Mouse (Mus musculus): Measurements from ENCODE around the gene Cd6. TPM values are rescaled to one million over a fixed set of nuclear protein-coding genes. Genes with fewer than 3 reads are reported as not detected.

Gene Cd6
- polyA plus RNA-seq, 1 experiment from 2014 or later: 0.09 TPM

DNA sequence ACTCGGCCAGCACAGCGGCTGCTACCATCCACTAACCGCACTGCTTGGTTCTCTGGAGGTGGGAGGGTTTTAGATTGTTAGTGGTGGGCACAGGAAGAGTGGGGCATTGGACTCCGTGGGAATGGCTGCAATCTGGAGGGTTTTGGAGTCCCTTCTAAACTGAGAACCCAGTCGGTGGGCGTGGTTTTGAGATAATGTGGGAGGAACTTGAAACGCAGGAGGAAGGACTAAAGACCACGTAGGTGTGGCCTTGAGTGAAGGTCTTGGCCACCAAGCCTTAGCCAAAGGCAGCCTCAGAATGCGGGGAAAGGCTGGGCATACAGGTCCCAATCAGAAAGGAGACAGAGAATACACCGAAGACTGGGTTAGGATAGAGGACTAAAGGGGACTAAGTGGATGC, 31.3 kb downstream of the Cd6 start:
- ATAC-seq (ENCODE audit: low FRiP score, low TSS enrichment): no peak
- no peaks in the 10 kb centered on the region for H3K27me3 ChIP-seq (ENCODE audit: control insufficient read depth, insufficient read depth, low read length)
- H3K4me1 ChIP-seq (ENCODE audit: control insufficient read depth, insufficient read depth, low read length): no peaks in the 10 kb centered on the region
- no peak overlapping the region for H3K4me2 ChIP-seq (replicated peaks; ENCODE audit: low read depth, low read length)
- H3K36me3 ChIP-seq (ENCODE audit: control insufficient read depth, insufficient read depth, low read length): no peaks in the 10 kb centered on the region
- H3K9me3 ChIP-seq (ENCODE audit: control insufficient read depth, low read length): no peaks in the 10 kb centered on the region
- no peak overlapping the region for H3K27ac ChIP-seq (ENCODE audit: low read depth, low read length)
- H3K9ac ChIP-seq (ENCODE audit: low read depth, low read length): no peak overlapping the region
- 69% methylated on average over 10 of the region's 10 CpGs for WGBS
- H3K4me3 ChIP-seq (ENCODE audit: low read length): no peak overlapping the region

DNA sequence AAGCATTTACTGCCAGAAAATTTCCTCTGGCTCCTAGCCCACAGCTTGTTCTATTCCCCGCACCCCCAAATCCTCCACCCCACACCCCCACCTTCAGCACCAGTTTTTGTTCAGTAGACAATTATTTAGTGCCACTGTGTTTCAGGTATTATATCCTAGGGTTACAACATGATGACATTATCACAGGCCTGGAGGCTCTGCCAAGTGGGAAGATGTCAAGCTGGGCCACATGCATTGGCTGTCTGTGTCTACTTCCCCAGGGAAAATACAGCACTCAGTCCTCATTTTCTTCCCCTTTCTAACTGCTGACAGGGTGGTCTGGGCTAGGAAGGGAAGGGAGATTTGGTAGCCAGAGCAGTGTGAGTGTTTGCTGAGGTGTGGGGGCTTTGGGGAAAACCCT, 34.9 kb downstream of the Cd6 start:
- Histone ChIP-seq H3K9ac (ENCODE audit: low read depth, low read length) (no peak overlapping the region), H3K27ac (ENCODE audit: low read depth, low read length) (no peak overlapping the region), H3K36me3 (ENCODE audit: control insufficient read depth, insufficient read depth, low read length) (no peaks in the 10 kb centered on the region), H3K4me1 (ENCODE audit: control insufficient read depth, insufficient read depth, low read length) (no peaks in the 10 kb centered on the region), H3K4me2 (replicated peaks; ENCODE audit: low read depth, low read length) (no peak overlapping the region), H3K27me3 (ENCODE audit: control insufficient read depth, insufficient read depth, low read length) (no peaks in the 10 kb centered on the region), H3K4me3 (ENCODE audit: low read length) (no peak overlapping the region), H3K9me3 (ENCODE audit: control insufficient read depth, low read length) (no peaks in the 10 kb centered on the region)
- ATAC-seq (ENCODE audit: low FRiP score, low TSS enrichment): no peak
- WGBS: 97% methylated on average over 1 of the region's 1 CpGs

DNA sequence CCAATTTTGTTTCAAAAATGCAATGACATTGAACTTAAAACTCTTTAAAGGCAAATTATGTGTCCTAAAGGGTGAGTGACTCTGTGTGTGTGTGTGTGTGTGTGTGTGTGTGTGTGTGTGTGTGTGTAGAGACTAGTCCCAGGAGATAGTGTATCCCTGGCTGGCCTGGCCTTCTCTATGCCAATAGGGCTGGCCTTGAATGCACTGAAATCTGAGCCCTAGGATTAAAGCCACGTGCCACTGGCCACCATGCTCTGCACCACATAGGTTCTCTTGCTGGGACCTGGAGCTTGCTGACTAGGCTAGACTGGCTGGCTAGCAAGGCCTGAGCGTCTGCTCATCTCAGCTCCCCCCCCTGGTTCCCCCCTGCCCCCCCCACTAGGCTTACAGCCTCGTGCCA, 36.8 kb downstream of the Cd6 start:
- WGBS: 43% methylated on average over 3 of the region's 3 CpGs
- Histone ChIP-seq H3K36me3 (ENCODE audit: control insufficient read depth, insufficient read depth, low read length) (no peaks in the 10 kb centered on the region), H3K9me3 (ENCODE audit: control insufficient read depth, low read length) (no peaks in the 10 kb centered on the region), H3K4me1 (ENCODE audit: control insufficient read depth, insufficient read depth, low read length) (no peaks in the 10 kb centered on the region), H3K4me2 (replicated peaks; ENCODE audit: low read depth, low read length) (no peak overlapping the region), H3K9ac (ENCODE audit: low read depth, low read length) (no peak overlapping the region), H3K27ac (ENCODE audit: low read depth, low read length) (no peak overlapping the region), H3K4me3 (ENCODE audit: low read length) (no peak overlapping the region), H3K27me3 (ENCODE audit: control insufficient read depth, insufficient read depth, low read length) (no peaks in the 10 kb centered on the region)
- no peak for ATAC-seq (ENCODE audit: low FRiP score, low TSS enrichment)

DNA sequence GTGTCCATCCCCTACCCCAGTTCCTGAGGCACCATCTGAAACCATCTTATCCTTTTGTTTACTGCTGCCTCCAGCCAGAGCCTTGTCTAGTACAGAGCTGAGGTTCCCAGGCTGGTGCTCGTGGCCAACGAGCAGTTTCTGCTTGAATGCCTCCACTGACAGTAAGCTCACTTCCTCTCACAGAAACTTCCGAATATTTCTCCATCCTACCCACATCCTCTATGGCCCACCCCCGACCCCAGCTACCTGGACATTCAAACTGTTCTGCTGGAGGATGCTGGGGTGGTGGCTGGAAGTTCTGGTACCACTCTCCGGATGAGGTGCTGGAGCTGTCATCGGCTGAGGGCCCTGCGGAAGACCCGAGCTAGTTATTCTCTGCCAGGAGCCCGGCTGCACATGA, 39.5 kb downstream of the Cd6 start:
- 78% methylated on average over 9 of the region's 9 CpGs for WGBS
- H3K36me3 ChIP-seq (ENCODE audit: control insufficient read depth, insufficient read depth, low read length): no peaks in the 10 kb centered on the region
- no peaks in the 10 kb centered on the region for H3K9me3 ChIP-seq (ENCODE audit: control insufficient read depth, low read length)
- H3K9ac ChIP-seq (ENCODE audit: low read depth, low read length): no peak overlapping the region
- no peaks in the 10 kb centered on the region for H3K27me3 ChIP-seq (ENCODE audit: control insufficient read depth, insufficient read depth, low read length)
- ATAC-seq (ENCODE audit: low FRiP score, low TSS enrichment): no peak
- H3K4me3 ChIP-seq (ENCODE audit: low read length): no peak overlapping the region
- no peak overlapping the region for H3K4me2 ChIP-seq (replicated peaks; ENCODE audit: low read depth, low read length)
- no peaks in the 10 kb centered on the region for H3K4me1 ChIP-seq (ENCODE audit: control insufficient read depth, insufficient read depth, low read length)
- no peak overlapping the region for H3K27ac ChIP-seq (ENCODE audit: low read depth, low read length)

DNA sequence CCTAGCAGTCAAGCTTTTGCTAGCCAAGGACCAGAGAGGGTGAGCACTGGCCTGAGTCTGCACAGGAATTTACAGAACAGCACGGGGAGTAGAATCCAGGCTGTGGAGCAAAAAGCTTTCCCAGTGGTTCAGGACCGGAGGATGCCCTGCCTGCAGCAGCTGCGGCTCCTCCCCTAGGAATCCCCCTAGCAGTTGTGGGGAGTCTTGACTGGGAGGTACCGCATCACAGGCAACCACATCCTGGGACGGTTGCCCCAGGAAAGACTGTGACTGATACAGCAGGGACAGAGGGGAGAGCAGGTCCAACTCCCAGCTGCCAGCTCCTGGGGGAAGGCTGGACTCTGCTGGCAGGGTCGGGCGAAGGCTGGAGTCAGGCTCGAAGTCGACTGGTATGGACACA, 41.6 kb downstream of the Cd6 start:
- H3K36me3 ChIP-seq (ENCODE audit: control insufficient read depth, insufficient read depth, low read length): no peaks in the 10 kb centered on the region
- H3K9ac ChIP-seq (ENCODE audit: low read depth, low read length): no peak overlapping the region
- H3K9me3 ChIP-seq (ENCODE audit: control insufficient read depth, low read length): no peaks in the 10 kb centered on the region
- no peak overlapping the region for H3K4me3 ChIP-seq (ENCODE audit: low read length)
- no peaks in the 10 kb centered on the region for H3K4me1 ChIP-seq (ENCODE audit: control insufficient read depth, insufficient read depth, low read length)
- no peak for ATAC-seq (ENCODE audit: low FRiP score, low TSS enrichment)
- 84% methylated on average over 9 of the region's 9 CpGs for WGBS
- H3K27me3 ChIP-seq (ENCODE audit: control insufficient read depth, insufficient read depth, low read length): no peaks in the 10 kb centered on the region
- H3K27ac ChIP-seq (ENCODE audit: low read depth, low read length): no peak overlapping the region
- no peak overlapping the region for H3K4me2 ChIP-seq (replicated peaks; ENCODE audit: low read depth, low read length)

DNA sequence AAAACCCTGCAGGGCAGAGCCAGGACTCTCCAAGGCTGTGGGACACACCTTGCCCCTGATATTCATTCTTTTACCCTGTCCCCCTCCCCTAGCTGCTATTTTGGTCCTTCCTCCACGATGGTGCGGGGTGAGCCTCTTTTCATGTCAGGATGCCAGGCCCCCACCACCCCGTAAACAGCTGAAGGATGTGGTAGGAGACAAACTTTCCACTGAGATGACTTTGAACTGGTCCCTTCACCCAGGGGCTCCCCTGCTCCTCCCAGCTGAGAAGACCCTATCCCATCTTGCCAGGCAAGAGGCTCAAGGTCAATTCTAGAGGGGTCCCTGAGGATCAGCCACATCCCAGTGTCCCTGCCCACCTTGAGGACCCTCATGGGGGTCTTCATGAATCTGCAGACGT, 42.5 kb downstream of the Cd6 start:
- no peak overlapping the region for H3K4me2 ChIP-seq (replicated peaks; ENCODE audit: low read depth, low read length)
- no peaks in the 10 kb centered on the region for H3K9me3 ChIP-seq (ENCODE audit: control insufficient read depth, low read length)
- H3K4me3 ChIP-seq (ENCODE audit: low read length): no peak overlapping the region
- H3K27me3 ChIP-seq (ENCODE audit: control insufficient read depth, insufficient read depth, low read length): no peaks in the 10 kb centered on the region
- no peaks in the 10 kb centered on the region for H3K36me3 ChIP-seq (ENCODE audit: control insufficient read depth, insufficient read depth, low read length)
- 82% methylated on average over 4 of the region's 4 CpGs for WGBS
- no peaks in the 10 kb centered on the region for H3K4me1 ChIP-seq (ENCODE audit: control insufficient read depth, insufficient read depth, low read length)
- H3K9ac ChIP-seq (ENCODE audit: low read depth, low read length): no peak overlapping the region
- H3K27ac ChIP-seq (ENCODE audit: low read depth, low read length): no peak overlapping the region
- no peak for ATAC-seq (ENCODE audit: low FRiP score, low TSS enrichment)

DNA sequence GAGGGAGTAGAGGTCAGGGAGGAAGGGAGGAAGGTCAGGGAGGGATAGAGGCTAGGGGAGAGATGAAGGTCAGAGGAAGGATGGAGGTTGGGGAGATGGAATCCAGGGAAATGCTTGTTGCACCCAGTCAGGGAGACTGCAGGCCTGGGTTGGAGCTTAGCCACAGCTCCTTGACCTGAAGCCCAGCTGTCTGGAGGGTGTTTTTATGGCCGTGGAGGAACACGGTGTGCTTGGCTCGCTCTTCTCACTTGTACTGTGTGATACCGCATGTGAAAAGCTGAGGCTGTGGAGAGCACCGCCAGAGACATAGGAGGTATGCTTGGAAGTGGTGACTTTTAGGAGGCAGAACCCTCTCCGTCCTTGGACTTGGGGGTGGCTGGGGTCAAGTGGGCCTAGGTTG, 43.1 kb downstream of the Cd6 start:
- no peaks in the 10 kb centered on the region for H3K4me1 ChIP-seq (ENCODE audit: control insufficient read depth, insufficient read depth, low read length)
- no peak overlapping the region for H3K27ac ChIP-seq (ENCODE audit: low read depth, low read length)
- WGBS: 77% methylated on average over 6 of the region's 6 CpGs
- no peaks in the 10 kb centered on the region for H3K27me3 ChIP-seq (ENCODE audit: control insufficient read depth, insufficient read depth, low read length)
- H3K9ac ChIP-seq (ENCODE audit: low read depth, low read length): no peak overlapping the region
- no peak for ATAC-seq (ENCODE audit: low FRiP score, low TSS enrichment)
- no peaks in the 10 kb centered on the region for H3K36me3 ChIP-seq (ENCODE audit: control insufficient read depth, insufficient read depth, low read length)
- H3K9me3 ChIP-seq (ENCODE audit: control insufficient read depth, low read length): no peaks in the 10 kb centered on the region
- H3K4me2 ChIP-seq (replicated peaks; ENCODE audit: low read depth, low read length): no peak overlapping the region
- H3K4me3 ChIP-seq (ENCODE audit: low read length): no peak overlapping the region

DNA sequence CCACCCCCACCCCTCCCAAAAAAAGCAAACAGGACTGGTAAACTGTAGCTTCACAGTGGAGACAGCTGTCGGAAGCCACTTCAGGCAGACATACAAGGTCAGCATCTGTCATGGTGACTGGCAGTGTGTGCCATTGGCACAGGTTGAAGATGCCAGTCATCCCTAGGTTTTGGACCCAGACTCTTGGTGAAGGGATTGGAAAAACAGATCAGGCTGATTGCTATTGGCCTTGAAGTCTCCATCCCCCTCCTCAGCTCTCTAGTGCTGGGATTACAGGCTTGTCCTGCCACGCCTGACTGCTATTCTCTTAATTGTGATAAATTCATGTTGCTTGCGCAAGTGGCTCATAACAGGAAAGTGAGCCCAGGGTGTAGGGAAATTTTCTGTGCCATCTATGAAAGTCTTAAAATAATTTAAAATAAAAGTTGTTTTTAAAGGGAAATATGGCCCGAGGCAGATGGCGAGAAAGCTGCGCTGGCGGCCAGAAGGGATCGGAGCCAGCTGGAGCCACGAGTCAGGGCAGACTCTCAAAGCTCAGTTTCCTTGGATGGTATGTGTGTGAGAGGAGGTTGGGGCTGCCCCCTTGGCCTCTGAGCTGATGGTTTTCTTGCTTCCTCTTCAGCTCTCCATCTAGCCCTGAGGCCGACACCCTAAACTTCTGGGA, 44.9 kb downstream of the Cd6 start:
- Histone ChIP-seq H3K36me3 (ENCODE audit: control insufficient read depth, insufficient read depth, low read length) (no peaks in the 10 kb centered on the region), H3K4me1 (ENCODE audit: control insufficient read depth, insufficient read depth, low read length) (no peaks in the 10 kb centered on the region), H3K4me2 (replicated peaks; ENCODE audit: low read depth, low read length) (no peak overlapping the region), H3K9me3 (ENCODE audit: control insufficient read depth, low read length) (no peaks in the 10 kb centered on the region), H3K9ac (ENCODE audit: low read depth, low read length) (no peak overlapping the region), H3K27ac (ENCODE audit: low read depth, low read length) (no peak overlapping the region), H3K27me3 (ENCODE audit: control insufficient read depth, insufficient read depth, low read length) (no peaks in the 10 kb centered on the region), H3K4me3 (ENCODE audit: low read length) (no peak overlapping the region)
- 75% methylated on average over 10 of the region's 10 CpGs for WGBS
- ATAC-seq (ENCODE audit: low FRiP score, low TSS enrichment): no peak

DNA sequence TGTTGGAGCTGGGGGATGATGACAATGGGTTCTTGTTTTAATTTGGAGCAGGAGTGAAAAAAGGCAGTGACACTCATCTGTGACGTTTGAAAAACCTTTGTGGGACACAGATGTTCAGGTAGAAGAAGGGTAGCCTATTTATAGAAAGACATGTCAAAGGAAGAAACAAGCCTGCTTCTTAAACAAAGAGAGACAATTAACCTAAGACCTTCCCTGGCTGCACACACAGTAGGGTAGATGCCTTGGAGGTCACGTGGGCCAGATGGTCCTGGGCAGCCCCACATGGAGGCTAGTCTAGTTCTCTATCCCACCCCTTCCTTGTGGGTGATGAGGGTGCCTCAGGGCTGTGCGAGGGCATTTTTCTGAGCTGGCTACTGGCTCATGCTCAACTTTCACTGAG, 45.8 kb downstream of the Cd6 start:
- WGBS: 62% methylated on average over 3 of the region's 3 CpGs
- H3K27me3 ChIP-seq (ENCODE audit: control insufficient read depth, insufficient read depth, low read length): no peaks in the 10 kb centered on the region
- no peak overlapping the region for H3K9ac ChIP-seq (ENCODE audit: low read depth, low read length)
- no peak overlapping the region for H3K27ac ChIP-seq (ENCODE audit: low read depth, low read length)
- no peaks in the 10 kb centered on the region for H3K9me3 ChIP-seq (ENCODE audit: control insufficient read depth, low read length)
- ATAC-seq (ENCODE audit: low FRiP score, low TSS enrichment): no peak
- H3K4me2 ChIP-seq (replicated peaks; ENCODE audit: low read depth, low read length): no peak overlapping the region
- H3K36me3 ChIP-seq (ENCODE audit: control insufficient read depth, insufficient read depth, low read length): no peaks in the 10 kb centered on the region
- H3K4me3 ChIP-seq (ENCODE audit: low read length): no peak overlapping the region
- no peaks in the 10 kb centered on the region for H3K4me1 ChIP-seq (ENCODE audit: control insufficient read depth, insufficient read depth, low read length)

Measured in kidney, embryonic 14.5 days (tissue).